Mouse (Mus musculus): ENCODE results near the gene Plxnd1.

DNA sequence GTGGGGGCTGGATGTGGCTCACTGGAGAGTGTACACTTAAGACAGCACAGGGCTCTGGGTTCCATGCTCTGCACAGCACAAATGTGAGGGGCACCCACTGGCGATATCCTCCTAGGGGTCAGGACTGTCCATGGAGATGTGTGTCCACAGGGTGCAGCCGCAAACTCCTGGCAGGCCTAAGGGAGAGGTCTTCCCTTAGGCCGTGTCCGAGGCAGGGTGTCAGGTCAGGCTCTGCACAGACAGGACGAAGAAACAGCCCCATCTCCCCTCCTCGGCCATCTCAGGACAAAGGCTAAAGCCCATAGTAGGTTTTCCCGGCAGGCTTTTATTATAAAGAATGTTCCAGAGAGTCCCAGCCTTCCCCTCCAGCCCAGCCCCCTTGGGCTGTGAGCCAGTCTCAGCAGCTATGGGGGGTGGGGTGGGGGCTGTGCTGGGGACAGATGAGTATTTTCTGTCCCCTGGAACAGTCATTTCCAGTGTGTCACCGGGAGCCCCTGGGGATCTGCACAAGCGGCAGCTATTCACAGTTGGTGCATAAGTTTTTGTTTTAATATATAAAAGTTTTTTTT is 40.2 kb downstream of the Plxnd1 start:
- TF ChIP-seq CTCF (IDR thresholded peaks at IDR 0.05; ENCODE audit: extremely low read depth, insufficient read length, insufficient replicate concordance, low read depth, low read length), result no peak
- TF ChIP-seq POLR2A (IDR thresholded peaks at IDR 0.05; ENCODE audit: low read depth, low read length), result no peak

Measured in small intestine, adult 2 months (tissue).